Mouse (Mus musculus) cortical plate, adult 2 months (tissue): Measurements from ENCODE around the gene Mcat.

ENCODE experiments used
- CTCF ChIP-seq: fragments of 200-500 bp; IDR thresholded peaks from 2 replicates; pipeline ENCODE4 v1.5.1; 2011; ENCODE audit warnings: mild to moderate bottlenecking, control low read depth, low read length; ENCODE audit not compliant: insufficient read depth; ENCODE audit errors: extremely low read depth
- POLR2A ChIP-seq: fragments of 200-500 bp; IDR thresholded peaks from 2 replicates; pipeline ENCODE4 v1.6.1; 2011; ENCODE audit warnings: mild to moderate bottlenecking, low read length, control low read depth; ENCODE audit not compliant: insufficient read depth; ENCODE audit errors: extremely low read depth

DNA sequence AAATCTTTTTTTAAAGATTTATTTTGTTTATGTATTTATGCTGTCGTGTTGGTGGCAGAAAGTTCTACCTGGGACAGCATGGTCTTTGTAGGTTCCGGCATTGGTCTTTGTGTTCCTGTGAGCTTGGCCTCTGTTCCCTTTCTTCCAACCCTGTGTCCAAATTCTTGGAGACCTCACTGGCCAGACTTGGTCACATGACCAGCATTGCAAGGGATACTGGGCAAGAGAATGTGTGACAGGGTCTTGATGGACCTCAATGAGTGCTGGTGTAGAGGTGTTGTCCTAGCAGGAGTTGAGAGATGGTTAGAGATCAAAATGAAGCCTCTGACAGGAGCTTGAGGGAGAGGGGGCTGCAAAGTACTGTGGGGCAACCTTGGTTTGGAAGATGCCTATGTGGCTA lies 24.7 kb downstream of the Mcat start:
- TF ChIP-seq CTCF = no peak
- no peak for TF ChIP-seq POLR2A
